Mouse (Mus musculus): ENCODE results near the gene Speer4a. TPM values are rescaled to one million over a fixed set of nuclear protein-coding genes. Genes with fewer than 3 reads are reported as not detected.
A peak's percentile ranks its signal among the peaks of the same experiment; 100 is the strongest.
"Not testable (repeated sequence)": the region's sequence is repeated elsewhere in the genome, so short reads cannot be mapped to it uniquely, and the experiment has no call there.

Speer4a gene
- 0.35 and 0.44 TPM in 2 replicates for polyA plus RNA-seq (2014; fragmentation: Nextera tagmentation; extraction: Ambion mirVana)

DNA sequence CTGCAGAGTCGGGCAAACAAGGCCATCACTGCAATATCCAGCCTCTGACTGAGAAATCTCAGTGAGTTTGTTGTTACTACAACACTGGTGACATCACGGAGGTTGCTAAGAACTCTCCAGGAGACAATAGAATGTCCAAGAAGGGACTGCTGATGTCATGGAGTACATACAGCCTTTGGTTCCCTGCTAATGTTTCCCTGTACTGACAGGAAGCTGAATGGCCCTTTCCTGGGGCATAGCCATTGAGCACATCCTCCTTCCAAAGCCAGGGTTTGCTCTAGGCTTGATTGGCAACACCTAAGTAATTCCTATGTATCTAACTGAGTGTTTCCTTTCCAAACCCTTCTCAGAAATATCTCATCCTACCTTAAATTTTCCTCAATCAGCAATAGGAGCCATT, at the start of gene Speer4a:
Gene Speer4a, minus strand, starts transcription at position 101 of the 400 bp plus-strand sequence.
- H3K36me3 ChIP-seq (ENCODE audit: control insufficient read depth, insufficient read depth, low read length); ATAC-seq (ENCODE audit: low read depth); H3K4me1 ChIP-seq (ENCODE audit: control insufficient read depth, insufficient read depth, low read length); H3K27ac ChIP-seq (ENCODE audit: low read depth, low read length); H3K4me2 ChIP-seq (ENCODE audit: low read depth, low read length); H3K27me3 ChIP-seq (ENCODE audit: control insufficient read depth, insufficient read depth, low read length); H3K4me3 ChIP-seq (ENCODE audit: low read depth, low read length); H3K9ac ChIP-seq (replicated peaks; ENCODE audit: low read depth, low read length); H3K9me3 ChIP-seq (ENCODE audit: control insufficient read depth, low read length): not testable (repeated sequence)
- WGBS = 74% methylated on average over 2 of the region's 2 CpGs

GRCm38 (mm10) chr5:26079023-26079422, 39.7 kb upstream of the Speer4a start:
- not testable (repeated sequence) for H3K27ac ChIP-seq (ENCODE audit: low read depth, low read length); H3K4me1 ChIP-seq (ENCODE audit: control insufficient read depth, insufficient read depth, low read length); H3K4me3 ChIP-seq (ENCODE audit: low read depth, low read length); H3K9me3 ChIP-seq (ENCODE audit: control insufficient read depth, low read length); H3K27me3 ChIP-seq (ENCODE audit: control insufficient read depth, insufficient read depth, low read length); ATAC-seq (ENCODE audit: low read depth); H3K4me2 ChIP-seq (ENCODE audit: low read depth, low read length); H3K9ac ChIP-seq (replicated peaks; ENCODE audit: low read depth, low read length); H3K36me3 ChIP-seq (ENCODE audit: control insufficient read depth, insufficient read depth, low read length)

DNA sequence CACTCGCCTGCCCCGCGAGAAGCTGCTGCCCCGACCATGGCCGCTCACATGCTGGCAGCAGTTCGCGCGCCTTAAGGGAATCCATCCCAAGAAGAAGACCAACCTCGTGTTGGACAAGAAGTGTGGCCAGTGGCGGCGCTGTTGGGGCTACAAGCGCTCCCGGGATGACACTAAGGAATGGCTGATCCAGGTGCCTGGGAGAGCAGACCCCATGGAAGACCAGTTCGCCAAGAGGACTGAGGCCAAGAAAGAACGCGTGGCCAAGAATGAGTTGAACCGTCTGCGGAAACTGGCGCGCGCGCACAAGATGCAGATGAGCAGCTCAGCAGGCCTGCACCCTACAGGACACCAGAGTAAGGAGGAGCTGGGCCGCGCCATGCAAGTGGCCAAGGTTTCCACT, 31.4 kb upstream of the Speer4a start:
- H3K9me3 ChIP-seq (ENCODE audit: control insufficient read depth, low read length) = no peaks in the 10 kb centered on the region
- no peak overlapping the region for H3K9ac ChIP-seq (replicated peaks; ENCODE audit: low read depth, low read length)
- no peak overlapping the region for H3K27ac ChIP-seq (ENCODE audit: low read depth, low read length)
- no peak overlapping the region for H3K4me3 ChIP-seq (ENCODE audit: low read depth, low read length)
- no peaks in the 10 kb centered on the region for H3K27me3 ChIP-seq (ENCODE audit: control insufficient read depth, insufficient read depth, low read length)
- WGBS = 88% methylated on average over 24 of the region's 24 CpGs
- no peaks in the 10 kb centered on the region for H3K36me3 ChIP-seq (ENCODE audit: control insufficient read depth, insufficient read depth, low read length)
- H3K4me1 ChIP-seq (ENCODE audit: control insufficient read depth, insufficient read depth, low read length) = no peaks in the 10 kb centered on the region
- no peak for ATAC-seq (ENCODE audit: low read depth)
- no peak overlapping the region for H3K4me2 ChIP-seq (ENCODE audit: low read depth, low read length)

DNA sequence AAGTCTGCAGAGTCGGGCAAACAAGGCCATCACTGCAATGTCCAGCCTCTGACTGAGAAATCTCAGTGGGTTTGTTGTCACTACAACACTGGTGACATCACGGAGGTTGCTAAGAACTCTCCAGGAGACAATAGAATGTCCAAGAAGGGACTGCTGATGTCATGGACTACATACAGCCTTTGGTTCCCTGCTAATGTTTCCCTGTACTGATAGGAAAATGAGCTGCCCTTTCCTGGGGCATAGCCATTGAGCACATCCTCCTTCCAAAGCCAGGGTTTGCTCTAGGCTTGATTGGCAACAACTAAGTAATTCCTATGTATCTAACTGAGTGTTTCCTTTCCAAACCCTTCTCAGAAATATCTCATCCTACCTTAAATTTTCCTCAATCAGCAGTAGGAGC, 19.1 kb upstream of the Speer4a start, which contains the start of gene Gm7347:
Gene Gm7347, minus strand, starts transcription at position 101 of the 400 bp plus-strand sequence.
- not testable (repeated sequence) for H3K4me2 ChIP-seq (ENCODE audit: low read depth, low read length); H3K9ac ChIP-seq (replicated peaks; ENCODE audit: low read depth, low read length); H3K4me3 ChIP-seq (ENCODE audit: low read depth, low read length); ATAC-seq (ENCODE audit: low read depth); H3K4me1 ChIP-seq (ENCODE audit: control insufficient read depth, insufficient read depth, low read length); H3K9me3 ChIP-seq (ENCODE audit: control insufficient read depth, low read length); H3K27ac ChIP-seq (ENCODE audit: low read depth, low read length); H3K27me3 ChIP-seq (ENCODE audit: control insufficient read depth, insufficient read depth, low read length); H3K36me3 ChIP-seq (ENCODE audit: control insufficient read depth, insufficient read depth, low read length)
- WGBS = no CpG with 5 or more reads among the region's 2 CpGs

- WGBS = no CpG with 5 or more reads among the region's 3 CpGs
Observed at GRCm38 (mm10) chr5:26022816-26023215, 16.5 kb downstream of the Speer4a start, which contains the start of gene Gm5862. Gm5862 (minus strand) TSS chr5:26022916.

GRCm38 (mm10) chr5:26007697-26008096, 31.7 kb downstream of the Speer4a start:
- WGBS = 74% methylated on average over 6 of the region's 7 CpGs
- peak; percentile 6; the same call in 1 of the 2 replicates for ATAC-seq (ENCODE audit: low read depth)

More at GRCm38 (mm10) chr5:26022816-26023215, 16.5 kb downstream of the Speer4a start, which contains the start of gene Gm5862:
- not testable (repeated sequence) for H3K9me3 ChIP-seq (ENCODE audit: control insufficient read depth, low read length); H3K4me1 ChIP-seq (ENCODE audit: control insufficient read depth, insufficient read depth, low read length); H3K27ac ChIP-seq (ENCODE audit: low read depth, low read length); H3K36me3 ChIP-seq (ENCODE audit: control insufficient read depth, insufficient read depth, low read length); H3K4me3 ChIP-seq (ENCODE audit: low read depth, low read length); H3K9ac ChIP-seq (replicated peaks; ENCODE audit: low read depth, low read length); ATAC-seq (ENCODE audit: low read depth); H3K27me3 ChIP-seq (ENCODE audit: control insufficient read depth, insufficient read depth, low read length); H3K4me2 ChIP-seq (ENCODE audit: low read depth, low read length)

GRCm38 (mm10) chr5:26006937-26007695, 32.2 kb downstream of the Speer4a start:
- peak overlapping the region; percentile 71 for H3K4me2 ChIP-seq (ENCODE audit: low read depth, low read length)
- peak overlapping the region; percentile 61 for H3K9ac ChIP-seq (replicated peaks; ENCODE audit: low read depth, low read length)
- not testable (repeated sequence) for H3K36me3 ChIP-seq (ENCODE audit: control insufficient read depth, insufficient read depth, low read length); H3K27ac ChIP-seq (ENCODE audit: low read depth, low read length); H3K4me1 ChIP-seq (ENCODE audit: control insufficient read depth, insufficient read depth, low read length); H3K27me3 ChIP-seq (ENCODE audit: control insufficient read depth, insufficient read depth, low read length); H3K9me3 ChIP-seq (ENCODE audit: control insufficient read depth, low read length)
- ATAC-seq (ENCODE audit: low read depth) = peak; percentile 95
- WGBS = 23% methylated on average over 45 of the region's 45 CpGs
- peak overlapping the region; percentile 39 for H3K4me3 ChIP-seq (ENCODE audit: low read depth, low read length)

More at GRCm38 (mm10) chr5:26007697-26008096, 31.7 kb downstream of the Speer4a start:
- H3K27ac ChIP-seq (ENCODE audit: low read depth, low read length); H3K9ac ChIP-seq (replicated peaks; ENCODE audit: low read depth, low read length); H3K4me3 ChIP-seq (ENCODE audit: low read depth, low read length); H3K9me3 ChIP-seq (ENCODE audit: control insufficient read depth, low read length); H3K27me3 ChIP-seq (ENCODE audit: control insufficient read depth, insufficient read depth, low read length); H3K4me1 ChIP-seq (ENCODE audit: control insufficient read depth, insufficient read depth, low read length); H3K36me3 ChIP-seq (ENCODE audit: control insufficient read depth, insufficient read depth, low read length): not testable (repeated sequence)
- peak overlapping the region; percentile 71; the same call in 1 of the 2 replicates for H3K4me2 ChIP-seq (ENCODE audit: low read depth, low read length)

DNA sequence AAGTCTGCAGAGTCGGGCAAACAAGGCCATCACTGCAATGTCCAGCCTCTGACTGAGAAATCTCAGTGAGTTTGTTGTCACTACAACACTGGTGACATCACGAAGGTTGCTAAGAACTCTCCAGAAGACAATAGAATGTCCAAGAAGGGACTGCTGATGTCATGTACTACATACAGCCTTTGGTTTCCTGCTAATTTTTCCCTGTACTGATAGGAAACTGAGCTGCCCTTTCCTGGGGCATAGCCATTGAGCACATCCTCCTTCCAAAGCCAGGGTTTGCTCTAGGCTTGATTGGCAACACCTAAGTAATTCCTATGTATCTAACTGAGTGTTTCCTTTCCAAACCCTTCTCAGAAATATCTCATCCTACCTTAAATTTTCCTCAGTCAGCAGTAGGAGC, 34.7 kb downstream of the Speer4a start, which contains the start of gene Gm1979:
Gene Gm1979, minus strand, starts transcription at position 101 of the 400 bp plus-strand sequence.
- 83% methylated on average over 1 of the region's 2 CpGs for WGBS
- not testable (repeated sequence) for ATAC-seq (ENCODE audit: low read depth); H3K4me2 ChIP-seq (ENCODE audit: low read depth, low read length); H3K4me1 ChIP-seq (ENCODE audit: control insufficient read depth, insufficient read depth, low read length); H3K9me3 ChIP-seq (ENCODE audit: control insufficient read depth, low read length); H3K27me3 ChIP-seq (ENCODE audit: control insufficient read depth, insufficient read depth, low read length); H3K4me3 ChIP-seq (ENCODE audit: low read depth, low read length); H3K36me3 ChIP-seq (ENCODE audit: control insufficient read depth, insufficient read depth, low read length); H3K9ac ChIP-seq (replicated peaks; ENCODE audit: low read depth, low read length); H3K27ac ChIP-seq (ENCODE audit: low read depth, low read length)

- not testable (repeated sequence) for H3K4me2 ChIP-seq (ENCODE audit: low read depth, low read length); ATAC-seq (ENCODE audit: low read depth); H3K4me1 ChIP-seq (ENCODE audit: control insufficient read depth, insufficient read depth, low read length); H3K36me3 ChIP-seq (ENCODE audit: control insufficient read depth, insufficient read depth, low read length); H3K27ac ChIP-seq (ENCODE audit: low read depth, low read length); H3K9me3 ChIP-seq (ENCODE audit: control insufficient read depth, low read length); H3K4me3 ChIP-seq (ENCODE audit: low read depth, low read length); H3K9ac ChIP-seq (replicated peaks; ENCODE audit: low read depth, low read length); H3K27me3 ChIP-seq (ENCODE audit: control insufficient read depth, insufficient read depth, low read length)
- WGBS = no CpG with 5 or more reads among the region's 3 CpGs
Observed at GRCm38 (mm10) chr5:25988550-25988949, 50.8 kb downstream of the Speer4a start, which contains the start of gene Gm21698. Gm21698 (minus strand) TSS chr5:25988650.

All from neural tube, embryonic 14.5 days (tissue).